Mouse (Mus musculus) midbrain, embryonic 15.5 days (tissue): ENCODE measurements around the gene Cdiptos. TPM values are rescaled to one million over a fixed set of nuclear protein-coding genes. Genes with fewer than 3 reads are reported as not detected.
A peak's percentile ranks its signal among the peaks of the same experiment; 100 is the strongest.

Experiments
- ATAC-seq: fragments of 200-750 bp; cut with Nextera tagmentation; replicated peaks from 2 replicates; pipeline ENCODE4 v1.8.0; 2017; ENCODE audit warnings: moderate TSS enrichment
- H3K27ac ChIP-seq: fragments of 300-500 bp; sonication (generic); 2 replicates; pipeline ENCODE4 v1.5.1; 2015; ENCODE audit warnings: mild to moderate bottlenecking, inconsistent platforms
- H3K27me3 ChIP-seq: fragments of 300-500 bp; sonication (generic); replicated peaks from 2 replicates; pipeline ENCODE4 v1.6.1; 2015; ENCODE audit warnings: inconsistent platforms
- H3K36me3 ChIP-seq: fragments of 300-500 bp; sonication (generic); replicated peaks from 2 replicates; pipeline ENCODE4 v1.6.1; 2015; ENCODE audit warnings: inconsistent platforms
- H3K4me1 ChIP-seq: fragments of 300-500 bp; sonication (generic); 2 replicates; pipeline ENCODE4 v1.6.1; 2015; ENCODE audit warnings: inconsistent platforms
- H3K4me2 ChIP-seq: fragments of 300-500 bp; sonication (generic); 2 replicates; pipeline ENCODE4 v1.6.1; 2015; ENCODE audit warnings: inconsistent platforms, mild to moderate bottlenecking, moderate library complexity
- H3K4me3 ChIP-seq: fragments of 300-500 bp; sonication (generic); 2 replicates; pipeline ENCODE4 v1.5.1; 2015; ENCODE audit warnings: mild to moderate bottlenecking, inconsistent platforms
- H3K9ac ChIP-seq: fragments of 300-500 bp; sonication (generic); 2 replicates; pipeline ENCODE4 v1.6.1; 2015; ENCODE audit warnings: mild to moderate bottlenecking, inconsistent platforms
- H3K9me3 ChIP-seq: fragments of 300-500 bp; sonication (generic); 2 replicates; pipeline ENCODE4 v1.6.1; 2016; ENCODE audit warnings: inconsistent platforms
- WGBS: fragments of 180-500 bp; shearing (Covaris S2); methylation state at CpG from one replicate; pipeline ENCODE4 v1.1.7; 2015; ENCODE audit warnings: mixed read lengths; 5-methylcytosine and 5-hydroxymethylcytosine counted together
- polyA plus RNA-seq: library from polyadenylated mRNA; unstranded; fragments of >200 nt; fragmentation: Nextera tagmentation; extraction: Ambion mirVana; gene quantifications from 2 replicates; pipeline ENCODE4 v1.2.1, GENCODE M21; 2015

Cdiptos gene
- polyA plus RNA-seq, 1 experiment from 2014 or later = 1.1 TPM

DNA sequence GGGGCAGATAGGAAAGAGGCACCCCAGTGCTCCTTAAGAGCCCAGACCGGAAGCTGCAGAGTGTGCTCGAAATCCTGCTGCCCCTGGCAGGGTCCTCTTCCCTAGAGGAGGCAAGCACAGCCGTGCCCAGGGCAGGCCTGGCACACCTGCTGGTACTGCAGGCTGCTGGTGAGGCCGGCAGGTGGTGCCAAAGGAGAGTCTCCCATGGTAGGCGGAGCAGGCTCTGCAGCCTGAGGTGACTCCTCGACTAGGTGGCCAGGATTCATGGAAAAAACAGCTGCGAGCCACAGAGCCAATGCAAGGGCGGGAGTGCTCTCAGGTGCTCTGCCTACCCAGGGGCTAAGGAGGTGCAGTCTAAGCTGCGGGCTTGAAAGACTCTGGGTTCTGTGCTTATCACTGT lies 10.4 kb upstream of the Cdiptos start:
- ATAC-seq = no peak
- Histone ChIP-seq H3K4me3 (no peak overlapping the region), H3K9me3 (no peaks in the 10 kb centered on the region), H3K36me3 (0 out of 2 replicates have a peak, but pooled peaks cover 2% of the 10 kb centered on the region), H3K27ac (no peak overlapping the region), H3K27me3 (no peaks in the 10 kb centered on the region), H3K9ac (no peak overlapping the region), H3K4me2 (no peak overlapping the region), H3K4me1 (no peaks in the 10 kb centered on the region)
- WGBS = 41% methylated on average over 9 of the region's 9 CpGs

DNA sequence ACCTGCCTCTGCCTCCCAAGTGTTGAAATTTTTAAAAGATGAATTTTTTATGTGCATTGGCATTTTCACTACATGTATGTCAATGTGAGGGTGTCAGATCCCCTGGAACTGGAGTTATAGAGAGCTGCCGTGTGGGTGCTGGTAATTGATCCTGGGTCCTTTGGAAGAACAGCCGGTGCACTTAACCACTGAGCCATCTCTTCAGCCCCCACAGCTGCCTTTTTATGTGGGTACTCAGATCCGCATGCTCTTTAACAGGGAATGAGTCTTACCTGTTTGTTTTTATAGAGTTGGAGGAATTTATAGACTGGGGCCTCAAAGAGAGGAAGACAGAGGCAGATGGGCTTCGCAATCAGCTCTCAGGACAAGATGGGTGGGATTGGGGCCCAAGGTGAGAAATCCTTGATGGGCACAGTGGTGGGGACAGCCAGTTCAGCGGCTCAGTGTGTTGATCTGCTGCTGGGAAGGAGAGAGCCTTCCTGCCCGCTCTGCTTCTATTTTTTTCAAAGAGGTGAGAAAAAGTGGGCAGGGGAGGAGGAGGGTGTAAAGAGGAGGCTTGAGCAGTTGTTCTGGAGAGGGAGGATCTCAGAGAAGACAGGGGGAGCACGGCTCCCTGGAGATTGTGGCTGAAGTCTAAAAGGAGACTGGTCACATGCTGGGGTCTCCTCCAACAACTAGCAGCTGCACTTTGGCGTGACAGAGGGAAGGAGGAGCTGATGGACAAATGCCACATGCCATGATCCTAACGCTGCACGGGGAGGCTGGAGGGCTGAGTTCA lies 9.0 kb upstream of the Cdiptos start:
- H3K9ac ChIP-seq = no peak overlapping the region
- H3K36me3 ChIP-seq = peaks cover 7% of the 10 kb centered on the region; the same call in 1 of the 2 replicates
- H3K4me3 ChIP-seq = no peak overlapping the region
- no peak overlapping the region for H3K4me2 ChIP-seq
- no peaks in the 10 kb centered on the region for H3K4me1 ChIP-seq
- 65% methylated on average over 10 of the region's 10 CpGs for WGBS
- ATAC-seq = no peak
- H3K27ac ChIP-seq = no peak overlapping the region
- H3K27me3 ChIP-seq = no peaks in the 10 kb centered on the region
- no peaks in the 10 kb centered on the region for H3K9me3 ChIP-seq

DNA sequence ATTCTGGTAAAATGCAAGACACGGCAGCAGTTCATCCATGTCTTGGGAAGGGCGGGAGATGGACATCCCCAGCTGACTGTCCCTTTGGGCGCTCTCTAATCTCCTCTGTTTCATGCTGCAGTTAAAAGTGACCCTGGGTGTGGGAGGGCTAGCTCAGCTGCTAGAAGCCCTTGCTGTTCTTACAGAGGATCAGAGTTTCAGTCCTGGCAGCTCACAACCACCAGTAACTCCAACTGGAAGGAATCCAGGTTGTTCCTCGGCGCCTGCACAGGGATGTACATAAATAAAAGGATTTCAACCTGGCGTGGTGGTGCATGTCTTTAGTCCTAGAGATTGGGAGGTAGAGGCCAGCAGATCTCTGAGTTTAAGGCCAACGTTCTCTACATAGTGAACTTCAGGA lies 7.2 kb upstream of the Cdiptos start:
- Histone ChIP-seq H3K36me3 (peaks cover 24% of the 10 kb centered on the region; the same call in 1 of the 2 replicates), H3K4me3 (no peak overlapping the region), H3K4me1 (peaks cover 4% of the 10 kb centered on the region; the same call in 1 of the 2 replicates), H3K9ac (no peak overlapping the region), H3K9me3 (no peaks in the 10 kb centered on the region), H3K27me3 (no peaks in the 10 kb centered on the region), H3K27ac (no peak overlapping the region), H3K4me2 (no peak overlapping the region)
- WGBS = 88% methylated on average over 7 of the region's 7 CpGs
- ATAC-seq = no peak

DNA sequence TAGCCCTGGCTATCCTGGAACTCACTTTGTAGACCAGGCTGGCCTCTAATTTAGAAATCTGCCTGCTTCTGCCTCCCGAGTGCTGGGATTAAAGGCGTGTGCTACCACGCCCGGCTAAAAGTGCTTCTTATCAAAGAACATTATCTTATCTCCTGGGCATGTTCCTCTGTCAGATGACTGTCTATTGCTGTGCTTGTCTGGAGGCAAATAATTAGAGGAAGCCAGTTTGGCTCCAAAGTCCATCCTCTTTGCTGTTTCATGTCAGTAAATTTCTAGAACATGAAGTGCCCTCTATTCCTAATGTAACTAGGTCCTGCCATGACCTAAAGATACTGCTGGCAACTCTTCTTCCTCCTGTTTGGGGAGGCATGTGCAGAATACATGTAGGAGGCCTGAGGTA lies 6.2 kb upstream of the Cdiptos start:
- Histone ChIP-seq H3K9ac (no peak overlapping the region), H3K4me3 (no peak overlapping the region), H3K4me1 (peaks cover 15% of the 10 kb centered on the region), H3K27ac (no peak overlapping the region), H3K36me3 (peaks cover 26% of the 10 kb centered on the region; the same call in 1 of the 2 replicates), H3K27me3 (no peaks in the 10 kb centered on the region), H3K9me3 (no peaks in the 10 kb centered on the region), H3K4me2 (no peak overlapping the region)
- 90% methylated on average over 4 of the region's 4 CpGs for WGBS
- no peak for ATAC-seq

DNA sequence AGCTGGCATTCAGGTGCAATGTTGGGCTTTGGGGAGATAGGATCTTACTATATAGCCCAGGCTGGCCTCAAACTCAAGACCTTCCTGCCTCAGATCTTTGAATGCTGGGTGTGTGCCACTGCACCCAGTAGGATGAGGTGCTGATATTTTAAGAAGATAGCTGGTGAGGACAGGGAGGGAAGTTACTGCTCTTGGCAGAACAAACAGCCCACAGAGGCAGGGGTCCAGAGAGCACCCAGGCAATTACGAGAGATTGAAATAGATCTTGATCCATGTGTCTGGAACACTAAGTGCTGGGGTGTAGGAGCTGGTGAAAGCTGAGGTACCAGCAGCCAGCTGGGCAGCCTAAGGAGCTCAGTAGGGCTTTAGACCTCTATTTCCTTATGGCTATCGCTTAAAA lies 5.7 kb upstream of the Cdiptos start:
- Histone ChIP-seq H3K36me3 (peaks cover 26% of the 10 kb centered on the region; the same call in 1 of the 2 replicates), H3K27ac (no peak overlapping the region), H3K9ac (no peak overlapping the region), H3K4me2 (no peak overlapping the region), H3K9me3 (no peaks in the 10 kb centered on the region), H3K4me1 (peaks cover 17% of the 10 kb centered on the region), H3K27me3 (no peaks in the 10 kb centered on the region), H3K4me3 (no peak overlapping the region)
- ATAC-seq = no peak
- WGBS = 84% methylated on average over 2 of the region's 2 CpGs

DNA sequence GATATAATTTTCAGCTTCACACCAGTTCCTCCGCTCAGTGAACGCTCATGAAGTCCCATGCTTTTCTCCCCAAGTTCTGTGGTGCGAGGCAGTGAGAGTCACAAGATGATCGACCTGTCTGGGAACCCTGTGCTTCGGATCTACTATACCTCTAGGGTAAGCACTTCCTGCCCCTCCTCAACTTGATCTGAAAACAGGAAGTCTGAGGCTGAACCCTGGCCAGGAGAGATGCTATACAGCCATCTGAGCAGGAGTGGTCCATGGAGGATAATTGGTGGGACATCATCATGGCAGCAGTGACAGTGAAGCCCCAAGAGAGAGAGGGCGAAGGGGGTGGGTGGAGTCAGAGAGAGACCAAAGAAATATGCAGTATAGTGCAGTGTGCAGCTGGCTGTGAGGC lies 2.9 kb upstream of the Cdiptos start:
- 90% methylated on average over 6 of the region's 6 CpGs for WGBS
- Histone ChIP-seq H3K36me3 (peaks cover 26% of the 10 kb centered on the region; the same call in 1 of the 2 replicates), H3K4me3 (no peak overlapping the region), H3K27me3 (no peaks in the 10 kb centered on the region), H3K9ac (no peak overlapping the region), H3K9me3 (no peaks in the 10 kb centered on the region), H3K27ac (no peak overlapping the region), H3K4me2 (no peak overlapping the region), H3K4me1 (peaks cover 17% of the 10 kb centered on the region)
- no peak for ATAC-seq

DNA sequence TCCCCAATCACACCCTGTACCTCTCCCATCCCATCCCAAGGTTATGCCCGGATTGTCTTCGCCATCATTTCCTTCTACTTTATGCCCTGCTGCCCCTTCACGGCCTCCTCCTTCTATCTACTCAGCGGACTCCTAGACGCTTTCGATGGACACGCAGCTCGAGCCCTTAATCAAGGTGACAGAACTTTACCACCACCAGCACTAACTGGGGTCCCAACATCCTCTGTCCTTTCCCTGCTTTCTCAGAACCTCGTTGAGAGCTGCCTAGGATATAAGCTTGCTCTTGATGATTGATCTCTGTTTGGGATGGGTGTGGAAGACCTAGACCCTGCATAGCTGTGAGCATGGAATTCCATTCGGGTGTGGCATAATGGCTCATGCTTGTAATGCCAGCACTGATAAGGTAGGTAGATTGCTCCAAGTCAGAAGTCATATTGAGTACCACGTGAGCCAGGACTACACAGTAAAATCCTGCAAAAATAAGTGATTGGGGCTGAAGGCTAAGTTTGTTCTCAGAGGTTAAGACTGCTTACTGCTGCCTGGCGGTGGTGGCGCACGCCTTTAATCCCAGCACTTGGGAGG lies 1.1 kb upstream of the Cdiptos start:
- H3K9ac ChIP-seq = peak overlapping the region; percentile 95
- H3K27me3 ChIP-seq = no peaks in the 10 kb centered on the region
- WGBS = 27% methylated on average over 14 of the region's 14 CpGs
- peaks cover 17% of the 10 kb centered on the region for H3K4me1 ChIP-seq
- peak overlapping the region; percentile 82 for H3K4me2 ChIP-seq
- no peak for ATAC-seq
- peaks cover 26% of the 10 kb centered on the region; the same call in 1 of the 2 replicates for H3K36me3 ChIP-seq
- H3K4me3 ChIP-seq = peak overlapping the region; percentile 90
- peak overlapping the region; percentile 98 for H3K27ac ChIP-seq
- no peaks in the 10 kb centered on the region for H3K9me3 ChIP-seq

DNA sequence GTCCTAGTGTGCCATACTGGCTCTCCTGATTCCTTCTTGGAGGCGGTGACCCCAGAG lies 177 bp downstream of the Cdiptos start, which contains the start of gene Cdipt:
Cdipt (plus strand) TSS at position 22 of the 57 bp plus-strand sequence.
- peak within 1 kb of the TSS; percentile 98 for H3K27ac ChIP-seq
- peaks cover 17% of the 10 kb centered on the region for H3K4me1 ChIP-seq
- peak within 1 kb of the TSS; percentile 95 for H3K9ac ChIP-seq
- no peaks in the 10 kb centered on the region for H3K9me3 ChIP-seq
- no peaks in the 10 kb centered on the region for H3K27me3 ChIP-seq
- ATAC-seq = no peak
- WGBS = 0% methylated on average over 1 of the region's 1 CpGs
- H3K36me3 ChIP-seq = peaks cover 27% of the 10 kb centered on the region
- peak within 1 kb of the TSS; percentile 90 for H3K4me3 ChIP-seq
- peak within 1 kb of the TSS; percentile 82 for H3K4me2 ChIP-seq

DNA sequence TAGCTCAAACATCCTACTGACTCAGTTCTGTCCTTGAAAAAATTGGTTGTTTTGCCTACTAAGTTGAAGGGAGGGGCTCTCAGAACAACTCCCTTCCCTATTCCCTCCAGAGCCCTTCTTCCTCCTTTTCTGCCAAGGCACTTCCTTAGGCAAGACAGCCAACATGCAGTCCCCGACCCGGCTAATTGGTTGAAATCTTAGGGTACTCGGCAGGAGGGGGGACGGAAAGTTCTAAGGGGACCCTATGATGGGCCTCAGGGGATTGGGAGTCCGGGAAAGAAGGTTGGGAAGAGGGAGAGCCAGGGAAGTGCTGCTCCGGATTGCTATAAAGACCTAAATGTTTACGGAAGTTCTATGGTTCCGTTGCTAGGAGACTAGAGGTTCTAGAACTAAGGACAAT lies 405 bp downstream of the Cdiptos start:
- Histone ChIP-seq H3K27ac (peak overlapping the region; percentile 98; the same call in 1 of the 2 replicates), H3K4me2 (peak overlapping the region; percentile 82), H3K9me3 (no peaks in the 10 kb centered on the region), H3K4me1 (peaks cover 17% of the 10 kb centered on the region), H3K36me3 (peaks cover 29% of the 10 kb centered on the region), H3K27me3 (no peaks in the 10 kb centered on the region), H3K4me3 (peak overlapping the region; percentile 90), H3K9ac (no peak overlapping the region)
- WGBS = 14% methylated on average over 8 of the region's 8 CpGs
- ATAC-seq = peak; percentile 16; the same call in 1 of the 2 replicates

DNA sequence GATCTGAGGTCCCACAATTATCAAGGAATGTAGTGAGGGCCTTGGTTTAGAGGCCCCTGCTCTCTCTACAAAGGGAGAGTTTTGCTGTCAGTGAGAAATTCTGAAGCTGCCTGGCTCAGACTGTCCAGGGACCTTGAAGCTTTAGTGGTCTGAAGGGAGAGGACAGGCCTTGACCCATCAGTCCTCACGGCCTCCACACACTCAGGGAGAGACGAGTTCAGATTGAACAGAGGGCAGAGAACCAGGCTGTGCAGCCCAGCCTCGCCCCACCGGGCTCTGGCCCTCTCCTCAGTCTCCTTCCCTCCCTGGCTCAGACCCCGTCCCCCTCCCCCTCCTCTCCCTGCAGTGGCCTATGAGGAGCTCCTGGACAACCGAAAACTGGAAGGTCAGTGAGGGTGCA lies 8.5 kb downstream of the Cdiptos start:
- no peak for ATAC-seq

DNA sequence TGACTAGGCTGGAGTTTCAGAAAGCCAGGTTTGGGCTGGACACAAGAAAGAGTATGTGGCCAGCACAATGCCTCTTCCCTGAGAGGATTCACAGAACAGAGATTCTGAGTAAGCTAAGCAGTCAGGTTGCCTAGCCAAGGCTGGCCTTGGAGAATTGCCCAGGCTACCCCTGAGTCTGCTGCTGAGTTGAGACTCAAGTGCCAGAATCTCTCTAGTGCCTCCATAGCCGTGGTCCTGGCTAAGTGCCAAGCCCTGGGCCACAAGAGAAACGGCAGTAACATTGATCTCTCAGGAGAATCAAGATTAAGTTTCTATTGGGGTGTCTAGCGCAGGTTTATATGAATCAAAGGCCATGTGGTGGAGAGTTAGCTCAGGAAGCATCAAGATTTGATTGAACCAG lies 10.3 kb downstream of the Cdiptos start:
- no peaks in the 10 kb centered on the region for H3K4me1 ChIP-seq
- H3K27me3 ChIP-seq = peaks cover 10% of the 10 kb centered on the region
- H3K27ac ChIP-seq = no peak overlapping the region
- H3K9ac ChIP-seq = no peak overlapping the region
- WGBS = 62% methylated on average over 3 of the region's 3 CpGs
- ATAC-seq = no peak
- H3K36me3 ChIP-seq = peaks cover 60% of the 10 kb centered on the region
- no peak overlapping the region for H3K4me2 ChIP-seq
- H3K9me3 ChIP-seq = no peaks in the 10 kb centered on the region
- H3K4me3 ChIP-seq = no peak overlapping the region

More for the DNA sequence above, 8.5 kb downstream of the Cdiptos start:
- H3K27ac ChIP-seq = no peak overlapping the region
- H3K9ac ChIP-seq = no peak overlapping the region
- H3K4me2 ChIP-seq = no peak overlapping the region
- no peaks in the 10 kb centered on the region for H3K4me1 ChIP-seq
- H3K36me3 ChIP-seq = peaks cover 58% of the 10 kb centered on the region
- H3K4me3 ChIP-seq = no peak overlapping the region
- peaks cover 2% of the 10 kb centered on the region; the same call in 1 of the 2 replicates for H3K27me3 ChIP-seq
- WGBS = 47% methylated on average over 6 of the region's 6 CpGs
- H3K9me3 ChIP-seq = no peaks in the 10 kb centered on the region

DNA sequence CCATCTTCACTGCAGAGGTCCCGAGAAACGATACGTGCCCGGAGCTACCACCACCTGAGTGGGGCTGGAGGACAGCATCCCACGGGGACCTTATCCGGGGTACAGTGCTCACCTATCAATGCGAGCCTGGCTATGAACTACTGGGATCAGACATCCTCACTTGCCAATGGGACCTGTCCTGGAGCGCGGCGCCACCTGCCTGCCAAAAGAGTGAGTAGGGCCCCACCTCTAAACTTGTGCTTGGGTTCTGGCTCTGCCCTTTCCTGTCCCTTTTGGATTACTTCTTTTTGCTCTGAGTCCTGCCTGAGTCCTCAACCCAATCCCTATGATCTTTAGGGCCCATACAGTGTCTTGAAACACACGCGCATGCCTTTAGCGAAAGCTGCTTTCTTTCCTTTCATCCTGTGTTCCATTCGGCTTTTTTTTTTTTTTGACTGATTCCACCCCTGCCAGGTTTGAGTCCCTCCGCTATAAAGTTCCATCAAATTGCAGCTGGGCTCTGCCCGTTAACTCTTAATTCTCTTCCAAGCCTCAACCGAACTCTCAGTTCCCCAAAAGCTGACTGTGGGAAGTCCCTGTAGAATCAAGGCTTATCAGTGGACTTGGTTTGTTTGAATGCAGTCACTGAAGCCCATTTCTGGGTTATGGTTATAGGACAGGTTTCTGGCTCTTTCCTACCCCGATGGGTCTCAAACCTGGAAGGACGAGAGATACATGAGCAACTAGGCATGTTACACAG lies 12.2 kb downstream of the Cdiptos start:
- H3K4me2 ChIP-seq = no peak overlapping the region
- no peak overlapping the region for H3K27ac ChIP-seq
- H3K36me3 ChIP-seq = peaks cover 57% of the 10 kb centered on the region
- ATAC-seq = no peak
- H3K27me3 ChIP-seq = peaks cover 10% of the 10 kb centered on the region
- H3K9me3 ChIP-seq = no peaks in the 10 kb centered on the region
- H3K4me3 ChIP-seq = no peak overlapping the region
- WGBS = 29% methylated on average over 19 of the region's 19 CpGs
- H3K9ac ChIP-seq = no peak overlapping the region
- H3K4me1 ChIP-seq = no peaks in the 10 kb centered on the region
